Mouse (Mus musculus) frontal cortex, postnatal 36 days (tissue): ENCODE measurements around the gene Bbs9.
"Not testable (repeated sequence)": the region's sequence is repeated elsewhere in the genome, so short reads cannot be mapped to it uniquely, and the experiment has no call there.

Experiments
- DNase-seq, 2 experiments: peaks; one replicate each; pipeline ENCODE4 v3.0.0; 2022; ENCODE audit warnings: low spot score in 2 of 2

Gene Bbs9

DNA sequence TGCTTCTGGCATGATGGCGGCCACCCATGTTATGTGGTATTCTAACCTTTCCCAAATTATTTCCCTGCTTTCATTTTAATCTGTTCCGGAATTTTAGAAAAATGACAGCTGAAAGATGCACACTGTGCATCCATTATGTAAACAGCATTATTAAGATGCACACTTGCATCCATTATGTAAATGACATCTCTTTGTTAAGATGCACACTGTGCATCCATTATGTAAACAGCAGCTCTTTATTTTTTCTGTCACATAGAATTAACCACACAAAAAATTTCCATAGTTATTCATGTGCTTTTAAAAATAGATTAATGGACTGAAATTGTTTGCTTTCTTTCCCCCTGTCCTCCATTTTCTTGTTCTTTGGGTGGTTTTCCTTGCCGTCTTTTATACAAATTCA, 373.3 kb downstream of the Bbs9 start:
- no peak for DNase-seq

DNA sequence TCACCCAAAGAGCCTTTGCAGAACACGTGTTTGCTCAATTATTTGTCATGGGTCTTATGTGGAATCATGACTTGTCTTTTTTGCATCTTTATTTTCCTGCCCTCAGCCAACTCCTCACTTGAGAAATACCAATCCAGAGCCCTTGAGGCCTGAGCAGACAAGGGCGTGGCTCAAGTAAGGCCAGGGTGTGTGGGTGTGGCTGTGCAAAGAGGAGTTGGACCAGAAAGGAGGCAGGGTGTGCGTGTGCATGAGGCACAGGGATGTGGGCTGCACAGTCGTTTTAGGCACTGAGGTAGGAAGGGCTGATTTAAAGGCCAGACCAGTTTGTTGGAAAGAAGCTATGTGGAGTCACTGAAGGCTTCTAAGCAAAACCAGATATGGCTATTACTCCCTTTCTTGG, 373.7 kb downstream of the Bbs9 start:
- no peak for DNase-seq

DNA sequence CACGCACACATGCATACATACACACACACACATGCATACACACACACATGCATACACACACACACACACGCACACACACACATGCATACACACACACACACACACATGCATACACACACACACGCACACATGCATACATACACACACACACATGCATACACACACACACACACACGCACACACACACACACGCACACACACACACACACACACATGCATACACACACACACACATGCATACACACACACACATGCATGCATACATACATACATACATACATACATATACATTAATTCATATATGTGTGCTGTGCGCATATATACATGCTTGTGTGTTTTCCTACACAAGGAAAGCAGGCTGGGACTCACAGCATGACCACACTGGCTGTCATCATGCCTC, 393.6 kb downstream of the Bbs9 start:
- not testable (repeated sequence) for DNase-seq

DNA sequence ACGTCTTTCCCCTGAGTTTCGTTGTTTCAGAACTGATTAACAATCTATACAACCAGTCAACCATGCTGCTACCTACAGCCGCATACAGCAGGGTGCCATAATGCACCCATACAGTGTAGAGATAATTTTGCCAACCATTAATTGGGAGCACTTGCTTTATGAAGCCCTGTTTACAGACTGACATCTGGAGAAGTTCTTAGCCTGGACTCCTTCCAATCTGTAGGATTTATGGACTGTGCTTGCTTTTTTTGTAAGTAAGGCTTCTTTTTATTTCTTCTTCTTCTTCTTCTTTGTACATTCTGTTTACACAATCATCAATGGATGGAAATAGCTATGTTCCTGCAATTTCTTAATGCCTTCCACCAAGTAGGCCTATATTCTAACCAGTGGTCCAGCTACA, 395.1 kb downstream of the Bbs9 start:
- DNase-seq, result no peak

DNA sequence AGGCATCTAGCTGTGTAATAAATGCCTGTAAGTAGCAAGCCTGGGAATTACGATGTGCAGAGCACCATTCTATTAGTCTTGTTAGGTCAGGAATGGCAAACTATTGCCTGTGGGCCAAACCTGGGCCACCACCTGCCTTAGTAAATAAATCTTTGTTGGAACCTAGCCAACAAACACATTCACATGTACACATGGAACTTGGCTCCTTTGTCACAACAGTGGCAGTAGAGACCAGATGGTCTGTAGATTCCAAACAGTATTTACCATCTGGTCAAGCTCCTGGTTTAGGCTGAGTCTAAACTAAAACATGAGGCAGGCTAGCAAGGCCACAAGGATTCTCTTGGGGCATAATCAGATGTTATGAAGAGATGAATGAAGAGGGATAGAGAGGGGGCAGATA, 399.7 kb downstream of the Bbs9 start:
- no peak for DNase-seq

DNA sequence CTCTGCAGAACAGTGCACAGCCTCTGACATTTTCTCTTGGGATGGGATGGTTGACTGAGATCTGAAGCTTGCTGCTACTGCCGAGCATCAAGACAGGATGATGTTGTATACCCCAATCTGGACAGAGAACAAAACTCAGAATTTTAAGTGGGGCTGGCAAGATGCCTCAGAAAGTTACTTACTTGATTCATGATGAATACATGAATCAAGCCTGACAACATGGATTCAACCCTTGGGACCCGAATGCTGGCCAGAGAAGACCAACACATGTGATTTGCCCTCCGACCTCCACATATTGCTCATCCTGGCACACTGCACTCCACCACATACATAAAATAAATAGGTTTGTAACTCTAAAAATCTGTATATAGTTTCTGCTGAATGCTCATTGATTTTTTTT, 403.8 kb downstream of the Bbs9 start:
- no peak for DNase-seq

DNA sequence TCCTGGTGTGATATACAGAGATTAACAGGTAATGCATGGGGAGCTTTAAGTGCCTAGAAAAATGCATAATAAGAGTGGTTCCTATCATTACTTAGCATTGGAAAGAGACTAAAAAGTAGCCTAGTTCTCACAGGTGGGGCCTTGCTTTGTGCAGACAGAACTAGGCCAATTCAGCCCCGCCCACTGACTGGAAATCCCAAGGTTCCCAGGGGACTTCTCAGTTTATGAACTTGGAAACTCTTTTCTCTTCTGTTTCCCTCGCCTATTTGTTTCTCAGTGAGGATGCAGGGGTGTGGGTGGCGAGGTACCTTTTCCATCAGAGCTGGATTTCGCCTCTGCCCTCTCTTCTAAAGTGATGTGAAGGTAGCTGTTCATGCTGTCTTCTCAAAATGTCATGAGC, 410.8 kb downstream of the Bbs9 start:
- DNase-seq, result no peak

DNA sequence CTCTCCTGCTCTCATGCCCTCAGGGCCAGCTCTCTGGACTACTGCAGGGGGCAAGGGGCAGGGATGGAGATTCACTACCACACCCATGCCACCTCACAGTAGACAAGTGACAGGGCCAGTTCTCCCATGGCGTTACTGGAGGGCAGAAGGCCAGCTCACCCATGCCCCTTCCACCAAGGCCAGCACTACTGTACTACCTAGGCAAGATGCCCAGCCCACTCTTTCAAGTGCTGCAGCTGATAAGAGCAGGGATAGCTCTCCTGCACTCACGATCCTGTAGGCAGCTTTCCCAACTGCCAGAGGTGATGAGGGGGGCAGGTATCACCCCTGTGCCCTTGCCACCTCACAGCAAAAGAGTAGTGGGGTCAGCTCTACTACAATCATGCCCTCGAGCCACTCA, 429.9 kb downstream of the Bbs9 start:
- DNase-seq, result no peak

DNA sequence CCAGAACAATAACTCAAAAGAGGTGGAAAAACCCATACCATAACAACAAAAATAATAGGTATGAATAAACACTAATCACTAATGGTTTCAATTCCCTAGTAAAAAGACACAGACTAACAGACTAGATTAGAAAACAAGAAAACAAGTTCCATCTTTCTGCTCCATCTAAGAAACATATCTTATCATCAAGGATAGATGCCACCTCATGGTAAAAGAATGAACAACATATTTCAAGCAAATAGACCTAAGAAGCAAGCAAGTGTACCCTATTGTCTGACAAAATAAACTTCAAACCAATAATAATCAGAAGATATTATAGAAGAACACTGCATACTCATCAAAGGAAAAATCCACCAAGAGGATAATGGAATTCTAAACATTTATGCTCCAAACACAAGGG, 441.3 kb downstream of the Bbs9 start:
- no peak for DNase-seq

DNA sequence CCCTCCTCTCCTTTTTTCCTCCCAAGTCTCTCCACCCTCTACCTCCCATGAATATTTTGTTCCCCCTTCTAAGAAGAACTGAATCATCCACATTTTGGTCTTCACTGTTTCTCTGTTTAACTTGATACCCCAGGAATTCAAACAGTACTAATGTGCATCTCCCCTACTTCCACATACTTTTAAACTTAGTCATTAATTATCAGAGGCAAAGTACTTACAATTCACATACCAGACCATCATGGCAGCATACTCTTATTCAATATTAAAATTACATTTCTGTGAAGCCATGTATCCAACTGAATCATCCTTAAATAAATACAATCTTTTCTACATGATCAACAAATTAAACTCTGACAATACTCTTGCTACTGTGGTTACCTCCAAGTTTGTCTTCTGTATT, 460.1 kb downstream of the Bbs9 start:
- no peak for DNase-seq
